20 mouse cellular contexts compared by ENCODE assay signal in the genomic region with DNA sequence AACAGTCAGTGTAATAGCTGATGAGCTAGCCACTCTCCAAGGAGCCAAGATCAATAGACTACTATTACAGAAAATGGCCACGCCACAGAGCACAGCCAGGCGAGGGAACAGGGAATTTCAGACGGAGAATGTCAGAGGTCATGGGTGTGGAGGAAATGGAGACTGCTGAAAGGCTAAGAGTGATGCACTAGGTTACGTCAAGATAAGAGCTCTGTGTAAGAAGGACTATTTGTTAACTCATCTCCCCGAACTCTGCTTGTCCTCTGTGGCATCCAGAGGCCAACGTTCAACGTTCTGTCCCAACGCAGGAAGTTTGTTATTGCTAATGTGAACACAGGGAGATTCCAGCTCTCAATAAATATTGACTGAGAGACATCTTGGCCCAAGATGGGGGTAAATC.
DNase-seq lines count a peak whose midpoint lies in the region; ATAC-seq and TF ChIP-seq lines count a peak whose summit lies in the region.
"Had no signal": no experiment of that assay in that cellular context is flagged by ENCODE, and none has a peak within 500 bp of the region (broad histone marks: within the 10 kb centered on the region; RNA-seq: fewer than 3 reads in every experiment).

No protein-coding gene starts in this region.

- H3K4me2 ChIP-seq in heart, postnatal 0 days (ENCODE audit: low read depth, low read length), result no peak overlapping the region
- no peak overlapping the region for H3K4me2 ChIP-seq in liver, postnatal 0 days (ENCODE audit: low read depth, low read length)
- H3K4me2 ChIP-seq in liver, embryonic 11.5 days, result no peak overlapping the region
- H3K4me2 ChIP-seq: embryonic facial prominence, embryonic 13.5 days; heart, embryonic 15.5 days; hindbrain, embryonic 14.5 days; limb, embryonic 15.5 days; midbrain, embryonic 15.5 days had no signal

- ATAC-seq in heart, postnatal 0 days (ENCODE audit: insufficient read depth, low read depth), result no peak
- ATAC-seq in liver, postnatal 0 days, result peak; percentile 97
- no peak for ATAC-seq in liver, embryonic 11.5 days (replicated peaks; ENCODE audit: low FRiP score)
- ATAC-seq: forebrain, embryonic 14.5 days; midbrain, embryonic 15.5 days had no signal

- H3K27ac ChIP-seq in heart, postnatal 0 days (ENCODE audit: low read depth), result no peak overlapping the region
- no peak overlapping the region for H3K27ac ChIP-seq in heart, embryonic 10.5 days
- H3K27ac ChIP-seq in liver, postnatal 0 days (ENCODE audit: low read depth), result no peak overlapping the region
- no peak overlapping the region for H3K27ac ChIP-seq in liver, embryonic 11.5 days (ENCODE audit: low read depth, low read length)
- no peak overlapping the region for H3K27ac ChIP-seq in cerebellum, adult 2 months (ENCODE audit: insufficient read depth, low read length)
- H3K27ac ChIP-seq: embryonic facial prominence, embryonic 13.5 days; heart, embryonic 15.5 days; hindbrain, embryonic 14.5 days; layer of hippocampus, adult 2 months; limb, embryonic 15.5 days; midbrain, embryonic 15.5 days had no signal

- no peak for TF ChIP-seq CTCF in heart, postnatal 0 days (IDR thresholded peaks at IDR 0.05; ENCODE audit: low read depth)
- TF ChIP-seq CTCF in liver, postnatal 0 days (IDR thresholded peaks at IDR 0.05; ENCODE audit: low read depth), result no peak
- no peak for TF ChIP-seq CTCF in cerebellum, adult 2 months (IDR thresholded peaks at IDR 0.05; ENCODE audit: borderline replicate concordance, insufficient read depth, low read depth, low read length)

- H3K4me3 ChIP-seq in heart, postnatal 0 days (ENCODE audit: low read depth, low read length), result no peak overlapping the region
- no peak overlapping the region for H3K4me3 ChIP-seq in heart, embryonic 10.5 days
- no peak overlapping the region for H3K4me3 ChIP-seq in liver, postnatal 0 days (ENCODE audit: low read depth, low read length)
- no peak overlapping the region for H3K4me3 ChIP-seq in liver, embryonic 11.5 days (ENCODE audit: low read depth, low read length)
- H3K4me3 ChIP-seq in cerebellum, adult 2 months (replicated peaks; ENCODE audit: insufficient read depth, low read depth, low read length), result no peak overlapping the region
- H3K4me3 ChIP-seq: embryonic facial prominence, embryonic 13.5 days; heart, embryonic 15.5 days; layer of hippocampus, adult 2 months; limb, embryonic 15.5 days; midbrain, embryonic 15.5 days; myocyte had no signal

- peak; percentile 20 for DNase-seq in embryo, embryonic 10 days (ENCODE audit: low spot score)
- DNase-seq in embryo, embryonic 10.5 days (ENCODE audit: low spot score), result no peak
- peak; percentile 37 for DNase-seq in heart, postnatal 0 days (ENCODE audit: low spot score)
- no peak for DNase-seq in heart, embryonic 10.5 days (ENCODE audit: low spot score)
- no peak for DNase-seq in liver, postnatal 0 days
- DNase-seq in liver, embryonic 11.5 days (ENCODE audit: low spot score), result no peak
- DNase-seq in cerebellum, adult 2 months, result no peak
- DNase-seq: cerebellum, adult 9-10 months; gastrocnemius, postnatal 14 days; lung, adult 2 months; thymus, postnatal 25 days had no signal

- WGBS in heart, postnatal 0 days, result 27% methylated on average over 8 of the region's 8 CpGs
- 27% methylated on average over 8 of the region's 8 CpGs for WGBS in heart, embryonic 10.5 days
- WGBS in liver, postnatal 0 days (ENCODE audit: insufficient replicate concordance), result 42% methylated on average over 8 of the region's 8 CpGs
- WGBS in liver, embryonic 11.5 days, result 50% methylated on average over 8 of the region's 8 CpGs
- 87% methylated on average over 8 of the region's 8 CpGs for WGBS in cerebellum, adult 2 months

- H3K27me3 ChIP-seq in heart, postnatal 0 days (ENCODE audit: control insufficient read depth, insufficient read depth, low read length), result no peaks in the 10 kb centered on the region
- H3K27me3 ChIP-seq in heart, embryonic 10.5 days (ENCODE audit: insufficient read depth, poor library complexity, severe bottlenecking), result no peaks in the 10 kb centered on the region
- no peaks in the 10 kb centered on the region for H3K27me3 ChIP-seq in liver, postnatal 0 days (ENCODE audit: insufficient read depth, low read length)
- H3K27me3 ChIP-seq in liver, embryonic 11.5 days (replicated peaks; ENCODE audit: control insufficient read depth, insufficient read depth, low read length), result no peaks in the 10 kb centered on the region
- no peaks in the 10 kb centered on the region for H3K27me3 ChIP-seq in cerebellum, adult 2 months (ENCODE audit: control insufficient read depth, insufficient read depth, low read length)
- H3K27me3 ChIP-seq: CH12.LX; heart, embryonic 15.5 days; limb, embryonic 15.5 days; midbrain, embryonic 15.5 days had no signal

- TF ChIP-seq POLR2A in cerebellum, adult 2 months (IDR thresholded peaks at IDR 0.05; ENCODE audit: borderline replicate concordance, insufficient read depth, low read length), result no peak

- H3K9me3 ChIP-seq in heart, postnatal 0 days (replicated peaks; ENCODE audit: control insufficient read depth, low read length), result no peaks in the 10 kb centered on the region
- no peaks in the 10 kb centered on the region for H3K9me3 ChIP-seq in heart, embryonic 10.5 days
- H3K9me3 ChIP-seq in liver, postnatal 0 days (ENCODE audit: low read length), result no peaks in the 10 kb centered on the region
- H3K9me3 ChIP-seq in liver, embryonic 11.5 days (ENCODE audit: control insufficient read depth, low read length), result no peaks in the 10 kb centered on the region
- H3K9me3 ChIP-seq: embryonic facial prominence, embryonic 13.5 days; heart, embryonic 15.5 days; limb, embryonic 15.5 days; midbrain, embryonic 15.5 days had no signal

- no peaks in the 10 kb centered on the region for H3K36me3 ChIP-seq in heart, postnatal 0 days (replicated peaks; ENCODE audit: control insufficient read depth, insufficient read depth, low read length)
- H3K36me3 ChIP-seq in heart, embryonic 10.5 days, result no peaks in the 10 kb centered on the region
- H3K36me3 ChIP-seq in liver, postnatal 0 days (replicated peaks; ENCODE audit: insufficient read depth, low read length), result no peaks in the 10 kb centered on the region
- H3K36me3 ChIP-seq in liver, embryonic 11.5 days (ENCODE audit: control insufficient read depth, insufficient read depth, low read length), result no peaks in the 10 kb centered on the region
- H3K36me3 ChIP-seq: embryonic facial prominence, embryonic 13.5 days; heart, embryonic 15.5 days; limb, embryonic 15.5 days; midbrain, embryonic 15.5 days had no signal

- H3K4me1 ChIP-seq in heart, postnatal 0 days (ENCODE audit: control insufficient read depth, insufficient read depth), result no peaks in the 10 kb centered on the region
- peaks cover 4% of the 10 kb centered on the region; the same call in 1 of the 2 replicates for H3K4me1 ChIP-seq in heart, embryonic 10.5 days
- H3K4me1 ChIP-seq in liver, postnatal 0 days (ENCODE audit: insufficient read depth), result no peaks in the 10 kb centered on the region
- H3K4me1 ChIP-seq in liver, embryonic 11.5 days (replicated peaks; ENCODE audit: control insufficient read depth, insufficient read depth, low read length), result no peaks in the 10 kb centered on the region
- no peaks in the 10 kb centered on the region for H3K4me1 ChIP-seq in cerebellum, adult 2 months (ENCODE audit: control insufficient read depth, insufficient read depth, low read length)
- H3K4me1 ChIP-seq: heart, embryonic 15.5 days; limb, embryonic 15.5 days; midbrain, embryonic 15.5 days had no signal

- no peak overlapping the region for H3K9ac ChIP-seq in heart, postnatal 0 days (replicated peaks; ENCODE audit: low read depth, low read length)
- no peak overlapping the region for H3K9ac ChIP-seq in liver, postnatal 0 days (replicated peaks)
- H3K9ac ChIP-seq in liver, embryonic 11.5 days (ENCODE audit: low read depth, low read length), result no peak overlapping the region
- H3K9ac ChIP-seq: embryonic facial prominence, embryonic 13.5 days; heart, embryonic 15.5 days; hindbrain, embryonic 14.5 days; limb, embryonic 15.5 days; midbrain, embryonic 15.5 days had no signal

- no peak for TF ChIP-seq EP300 in heart, postnatal 0 days (IDR thresholded peaks at IDR 0.05; ENCODE audit: low read depth)
- peak; percentile 35; the same call in 1 of the 2 replicates for TF ChIP-seq EP300 in liver, postnatal 0 days (IDR thresholded peaks at IDR 0.05; ENCODE audit: low read depth)

Comparison
In these comparisons a context has a peak if more than half of its experiments do, and no peak if none do; other contexts are left out.
1. DNase-seq: peak in embryo, embryonic 10 days (single experiment) and heart, postnatal 0 days (single experiment); none in embryo, embryonic 10.5 days (single experiment), heart, embryonic 10.5 days (single experiment), liver, postnatal 0 days (single experiment), liver, embryonic 11.5 days (single experiment) and cerebellum, adult 2 months (0 of 2).